Mouse (Mus musculus): ENCODE data around the gene H2-M10.4. TPM values are rescaled to one million over a fixed set of nuclear protein-coding genes. Genes with fewer than 3 reads are reported as not detected.
"Not testable (repeated sequence)": the region's sequence is repeated elsewhere in the genome, so short reads cannot be mapped to it uniquely, and the experiment has no call there.

Gene H2-M10.4
- not detected in 2 replicates for polyA plus RNA-seq (2012; ENCODE audit: insufficient read depth, insufficient read length, low replicate concordance, missing spikeins)

DNA sequence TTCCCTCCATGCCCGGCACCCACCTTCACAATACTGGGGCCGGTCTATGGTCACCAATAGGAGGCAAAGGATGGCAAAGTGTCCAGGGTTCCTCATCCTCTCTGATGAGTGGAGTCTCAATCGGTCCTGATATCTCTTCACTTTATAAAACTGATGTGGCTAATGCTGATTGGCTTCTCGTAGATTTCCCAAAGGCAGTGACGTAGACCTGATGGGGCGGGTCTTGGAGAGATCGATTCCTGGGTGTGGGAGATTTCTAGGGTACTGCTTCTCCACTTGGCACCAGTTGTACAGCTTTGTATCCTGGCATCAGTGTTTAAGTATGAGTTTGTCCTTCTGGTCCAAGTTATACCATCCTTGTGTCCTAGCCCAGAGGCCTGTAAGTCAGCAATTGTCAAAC, at the start of gene H2-M10.4:
TSS of gene H2-M10.4 (minus strand) at position 101 of the 400 bp plus-strand sequence.
- TF ChIP-seq CTCF (IDR thresholded peaks at IDR 0.05; ENCODE audit: insufficient read depth, low read depth, low read length) (no peak), POLR2A (IDR thresholded peaks at IDR 0.05; ENCODE audit: insufficient read depth, low read depth, low read length) (no peak)
- Histone ChIP-seq H3K4me3 (ENCODE audit: insufficient read depth, low read depth, low read length) (no peak within 1 kb of the TSS), H3K27ac (ENCODE audit: insufficient read depth, low read depth, low read length) (no peak within 1 kb of the TSS), H3K4me1 (ENCODE audit: control insufficient read depth, insufficient read depth, low read length) (no peaks in the 10 kb centered on the region)
- WGBS, result 92% methylated on average over 7 of the region's 7 CpGs

DNA sequence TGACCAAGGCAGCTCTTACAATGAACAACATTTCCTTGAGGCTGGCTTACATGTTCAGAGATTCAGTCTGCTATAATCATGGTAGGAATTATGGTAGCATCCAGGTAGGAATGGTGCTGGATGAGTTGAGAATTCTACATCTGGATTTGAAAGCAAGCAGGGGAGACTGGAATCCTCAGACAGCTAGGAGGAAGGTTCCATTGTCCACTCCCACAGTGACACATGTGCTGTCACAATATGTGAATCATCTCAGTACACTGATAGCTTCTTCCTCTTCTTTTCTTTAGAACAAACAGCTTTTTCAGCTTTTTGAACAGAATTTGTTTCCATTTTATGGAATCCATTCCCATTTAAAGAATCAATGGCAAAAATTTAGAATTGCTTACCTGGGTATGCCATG, 41.8 kb upstream of the H2-M10.4 start:
- Histone ChIP-seq H3K4me3 (ENCODE audit: insufficient read depth, low read depth, low read length) (no peak overlapping the region), H3K27ac (ENCODE audit: insufficient read depth, low read depth, low read length) (no peak overlapping the region), H3K4me1 (ENCODE audit: control insufficient read depth, insufficient read depth, low read length) (no peaks in the 10 kb centered on the region)
- TF ChIP-seq POLR2A (IDR thresholded peaks at IDR 0.05; ENCODE audit: insufficient read depth, low read depth, low read length), result no peak
- TF ChIP-seq CTCF (IDR thresholded peaks at IDR 0.05; ENCODE audit: insufficient read depth, low read depth, low read length), result no peak

DNA sequence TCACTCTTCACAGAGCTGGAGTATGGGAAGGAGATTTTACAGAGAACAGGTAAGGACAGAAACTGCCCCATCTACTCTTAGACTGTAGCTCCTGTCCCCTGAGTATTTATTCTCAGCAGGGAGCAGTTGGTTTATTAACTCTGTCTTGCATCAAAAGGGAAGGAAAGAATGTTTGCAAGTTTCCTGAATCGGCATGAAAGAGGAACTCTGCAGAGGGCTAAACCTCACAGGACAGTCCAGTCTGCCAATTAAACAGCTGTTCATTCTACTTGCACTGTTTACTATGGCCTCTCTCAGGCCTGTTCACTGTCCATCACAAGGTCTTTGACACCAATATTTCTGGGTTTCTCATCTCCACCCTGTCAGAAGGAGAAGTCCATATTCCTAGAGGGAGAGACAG, 38.3 kb upstream of the H2-M10.4 start:
- 48% methylated on average over 1 of the region's 1 CpGs for WGBS
- H3K4me3 ChIP-seq (ENCODE audit: insufficient read depth, low read depth, low read length), result no peak overlapping the region
- H3K27ac ChIP-seq (ENCODE audit: insufficient read depth, low read depth, low read length), result no peak overlapping the region
- no peak for TF ChIP-seq CTCF (IDR thresholded peaks at IDR 0.05; ENCODE audit: insufficient read depth, low read depth, low read length)
- no peak for TF ChIP-seq POLR2A (IDR thresholded peaks at IDR 0.05; ENCODE audit: insufficient read depth, low read depth, low read length)
- H3K4me1 ChIP-seq (ENCODE audit: control insufficient read depth, insufficient read depth, low read length), result no peaks in the 10 kb centered on the region

DNA sequence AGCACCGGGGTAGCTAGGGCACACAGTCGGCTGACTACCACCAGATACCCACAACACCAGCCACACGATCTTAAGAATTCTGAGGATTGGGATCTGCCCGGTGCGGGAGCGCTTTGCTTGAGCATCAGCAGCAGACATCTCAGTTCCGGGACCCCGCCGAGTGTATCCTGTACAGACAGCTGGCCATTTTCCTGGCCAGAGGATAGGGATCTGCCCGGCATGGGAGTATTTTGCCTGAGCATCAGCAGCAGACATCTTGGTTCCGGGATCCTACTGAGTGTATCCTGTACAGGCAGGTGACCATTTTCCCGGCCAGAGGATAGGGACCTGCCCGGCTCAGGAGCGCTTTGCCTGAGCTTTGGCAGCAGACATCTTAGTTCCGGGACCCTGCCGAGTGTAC, 26.0 kb upstream of the H2-M10.4 start:
- H3K4me1 ChIP-seq (ENCODE audit: control insufficient read depth, insufficient read depth, low read length); H3K4me3 ChIP-seq (ENCODE audit: insufficient read depth, low read depth, low read length); H3K27ac ChIP-seq (ENCODE audit: insufficient read depth, low read depth, low read length): not testable (repeated sequence)
- WGBS, result 96% methylated on average over 16 of the region's 16 CpGs

DNA sequence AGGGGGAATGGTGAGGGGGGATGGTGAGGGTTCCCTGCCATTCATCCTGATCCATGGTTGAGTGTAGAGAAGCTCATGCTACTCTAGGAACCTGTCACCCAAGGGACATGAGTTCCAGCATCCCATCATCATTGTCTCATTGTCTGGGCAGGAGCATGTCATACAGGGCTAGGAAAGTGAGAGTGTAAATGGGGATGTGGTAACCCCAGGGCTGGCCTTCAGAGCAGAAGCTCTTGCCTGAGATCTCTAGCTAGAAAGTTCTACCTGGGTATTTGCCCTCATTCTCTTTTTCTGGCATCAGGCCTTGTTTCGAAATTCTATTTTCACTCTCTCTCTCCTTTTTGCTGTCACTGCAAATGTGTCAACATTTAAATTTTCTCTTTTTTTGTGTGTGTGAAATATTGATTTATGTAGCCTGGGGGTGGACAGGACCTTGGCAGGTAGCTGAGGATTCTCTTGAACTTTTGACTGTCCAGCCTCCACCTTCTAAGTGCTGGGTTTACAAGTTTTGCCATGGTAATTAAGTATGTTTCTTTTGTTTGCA, 24.6 kb upstream of the H2-M10.4 start:
- TF ChIP-seq CTCF (IDR thresholded peaks at IDR 0.05; ENCODE audit: insufficient read depth, low read depth, low read length) (no peak), POLR2A (IDR thresholded peaks at IDR 0.05; ENCODE audit: insufficient read depth, low read depth, low read length) (no peak)
- Histone ChIP-seq H3K4me3 (ENCODE audit: insufficient read depth, low read depth, low read length) (no peak overlapping the region), H3K4me1 (ENCODE audit: control insufficient read depth, insufficient read depth, low read length) (no peaks in the 10 kb centered on the region), H3K27ac (ENCODE audit: insufficient read depth, low read depth, low read length) (no peak overlapping the region)
- 89% methylated on average over 1 of the region's 1 CpGs for WGBS

DNA sequence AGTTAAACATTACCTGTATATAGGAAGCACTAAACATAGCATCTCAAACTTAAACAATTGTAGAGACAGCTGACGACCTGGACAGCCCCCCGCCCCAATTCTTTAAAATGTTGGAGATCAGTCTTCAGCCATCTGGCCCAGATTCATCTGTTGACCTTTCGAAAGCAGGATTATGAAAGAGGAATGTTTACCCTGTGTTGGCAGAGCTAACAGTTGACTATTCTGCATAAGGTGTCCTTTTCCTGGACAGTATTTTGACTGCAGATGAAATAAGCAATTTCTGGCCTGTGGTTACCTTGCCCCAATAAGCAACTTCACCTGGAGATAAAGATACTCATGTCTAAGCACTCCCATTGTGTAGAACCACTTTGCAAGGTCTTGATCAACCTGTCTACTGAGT, 21.7 kb upstream of the H2-M10.4 start:
- H3K27ac ChIP-seq (ENCODE audit: insufficient read depth, low read depth, low read length), result no peak overlapping the region
- H3K4me3 ChIP-seq (ENCODE audit: insufficient read depth, low read depth, low read length), result no peak overlapping the region
- TF ChIP-seq CTCF (IDR thresholded peaks at IDR 0.05; ENCODE audit: insufficient read depth, low read depth, low read length), result no peak
- no peak for TF ChIP-seq POLR2A (IDR thresholded peaks at IDR 0.05; ENCODE audit: insufficient read depth, low read depth, low read length)
- 80% methylated on average over 3 of the region's 3 CpGs for WGBS
- H3K4me1 ChIP-seq (ENCODE audit: control insufficient read depth, insufficient read depth, low read length), result no peaks in the 10 kb centered on the region

DNA sequence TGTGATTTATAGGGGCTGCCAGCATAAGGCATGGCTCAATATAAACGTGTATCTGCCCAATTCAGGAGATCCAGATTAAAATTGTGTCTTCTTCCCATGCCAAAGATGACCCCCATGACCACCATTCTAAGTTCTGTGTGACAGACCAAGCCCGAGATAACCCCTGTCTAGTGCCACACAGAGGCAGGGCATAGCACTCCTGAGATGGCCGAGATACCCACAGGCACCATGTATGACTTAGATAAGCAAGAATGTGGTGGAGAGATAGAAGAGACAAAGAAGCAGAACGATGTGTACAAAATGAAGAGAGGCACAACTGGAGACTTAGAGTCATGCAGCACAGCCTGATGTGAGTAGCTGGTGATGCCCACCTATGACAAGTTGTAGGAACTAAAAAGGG, 5.9 kb downstream of the H2-M10.4 start:
- no peak overlapping the region for H3K4me3 ChIP-seq (ENCODE audit: insufficient read depth, low read depth, low read length)
- H3K4me1 ChIP-seq (ENCODE audit: control insufficient read depth, insufficient read depth, low read length), result no peaks in the 10 kb centered on the region
- no peak overlapping the region for H3K27ac ChIP-seq (ENCODE audit: insufficient read depth, low read depth, low read length)
- WGBS, result 76% methylated on average over 4 of the region's 4 CpGs
- TF ChIP-seq POLR2A (IDR thresholded peaks at IDR 0.05; ENCODE audit: insufficient read depth, low read depth, low read length) (no peak), CTCF (IDR thresholded peaks at IDR 0.05; ENCODE audit: insufficient read depth, low read depth, low read length) (no peak)

DNA sequence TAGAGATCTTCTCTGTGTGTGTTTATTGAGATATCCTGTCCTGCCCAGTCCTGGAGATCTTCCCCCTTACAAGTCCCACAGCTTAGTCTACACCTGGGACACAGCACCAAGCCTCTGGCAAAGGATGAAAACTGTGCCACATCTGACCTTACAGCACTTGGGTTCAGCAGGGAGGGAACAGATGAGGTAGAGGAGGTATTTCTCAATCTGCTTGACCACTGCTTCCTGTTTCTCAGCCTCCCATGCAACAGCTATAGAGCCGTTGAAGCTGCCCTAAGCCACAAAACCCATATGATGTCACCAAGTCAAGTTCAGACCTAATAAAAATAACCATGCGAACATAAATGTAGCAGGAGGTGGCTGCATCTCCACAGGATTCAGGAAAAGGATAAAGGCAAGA, 30.7 kb downstream of the H2-M10.4 start:
- no peak overlapping the region for H3K27ac ChIP-seq (ENCODE audit: insufficient read depth, low read depth, low read length)
- TF ChIP-seq CTCF (IDR thresholded peaks at IDR 0.05; ENCODE audit: insufficient read depth, low read depth, low read length), result no peak
- TF ChIP-seq POLR2A (IDR thresholded peaks at IDR 0.05; ENCODE audit: insufficient read depth, low read depth, low read length), result no peak
- no peaks in the 10 kb centered on the region for H3K4me1 ChIP-seq (ENCODE audit: control insufficient read depth, insufficient read depth, low read length)
- WGBS, result 69% methylated on average over 2 of the region's 2 CpGs
- no peak overlapping the region for H3K4me3 ChIP-seq (ENCODE audit: insufficient read depth, low read depth, low read length)

DNA sequence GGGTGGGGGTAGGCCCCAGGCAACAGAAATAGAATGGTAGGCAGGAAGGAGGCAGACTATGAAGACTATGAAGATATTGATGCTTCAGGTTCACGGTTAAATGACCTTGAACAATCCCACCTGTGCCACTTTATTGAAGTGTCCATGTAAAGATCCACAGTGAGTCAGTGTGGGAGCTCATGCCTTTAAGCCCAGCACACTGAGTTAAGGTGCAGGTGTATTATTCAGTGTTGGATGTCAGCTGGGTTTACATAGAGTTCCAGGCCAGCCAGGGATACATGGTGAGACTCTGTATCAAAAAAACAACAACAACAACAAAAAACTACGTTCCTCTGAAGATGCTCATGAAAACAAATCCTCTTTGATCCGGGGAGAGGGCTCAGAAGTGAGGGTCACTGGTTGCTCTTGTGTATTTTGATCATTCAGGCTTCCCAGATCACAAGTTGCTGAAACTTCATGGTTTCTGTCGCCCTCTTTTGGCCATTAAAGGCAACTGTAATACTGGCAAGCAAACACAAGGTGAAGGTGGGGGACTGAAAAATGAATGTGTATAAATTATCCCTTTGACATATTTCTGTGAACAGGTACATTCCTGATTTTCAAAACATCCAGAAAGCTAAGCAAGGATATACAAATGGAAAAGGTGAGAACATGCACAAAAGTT, 43.9 kb downstream of the H2-M10.4 start:
- Histone ChIP-seq H3K4me3 (ENCODE audit: insufficient read depth, low read depth, low read length) (no peak overlapping the region), H3K27ac (ENCODE audit: insufficient read depth, low read depth, low read length) (no peak overlapping the region), H3K4me1 (ENCODE audit: control insufficient read depth, insufficient read depth, low read length) (no peaks in the 10 kb centered on the region)
- TF ChIP-seq POLR2A (IDR thresholded peaks at IDR 0.05; ENCODE audit: insufficient read depth, low read depth, low read length) (no peak), CTCF (IDR thresholded peaks at IDR 0.05; ENCODE audit: insufficient read depth, low read depth, low read length) (no peak)
- 17% methylated on average over 4 of the region's 4 CpGs for WGBS
